Mouse (Mus musculus): ENCODE results near the gene Cul1.

The Cul1 gene

GRCm38 (mm10) chr6:47482027-47482426 lies 28.8 kb downstream of the Cul1 start:
- DNase-seq, result no peak

DNA sequence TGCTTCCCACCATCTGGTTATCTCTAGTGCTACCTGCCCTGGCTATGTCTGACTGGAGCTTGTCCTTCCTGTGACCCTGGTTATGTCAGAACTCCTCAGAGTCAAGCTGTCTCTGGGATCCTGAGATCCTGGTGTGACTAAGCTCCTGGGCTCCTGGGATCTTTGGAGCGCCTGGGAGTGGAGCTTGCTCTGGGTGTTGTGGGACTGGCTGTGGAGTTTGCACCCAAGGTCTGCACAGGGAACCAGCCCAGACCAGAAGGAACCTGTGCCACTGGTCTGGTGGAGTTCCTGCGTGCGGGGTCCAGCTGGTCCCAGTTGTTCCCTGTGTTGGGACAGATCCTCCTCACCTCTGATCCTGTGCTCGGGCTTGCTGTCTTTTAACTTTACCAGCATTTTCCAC lies 41.4 kb downstream of the Cul1 start:
- DNase-seq, result no peak

DNA sequence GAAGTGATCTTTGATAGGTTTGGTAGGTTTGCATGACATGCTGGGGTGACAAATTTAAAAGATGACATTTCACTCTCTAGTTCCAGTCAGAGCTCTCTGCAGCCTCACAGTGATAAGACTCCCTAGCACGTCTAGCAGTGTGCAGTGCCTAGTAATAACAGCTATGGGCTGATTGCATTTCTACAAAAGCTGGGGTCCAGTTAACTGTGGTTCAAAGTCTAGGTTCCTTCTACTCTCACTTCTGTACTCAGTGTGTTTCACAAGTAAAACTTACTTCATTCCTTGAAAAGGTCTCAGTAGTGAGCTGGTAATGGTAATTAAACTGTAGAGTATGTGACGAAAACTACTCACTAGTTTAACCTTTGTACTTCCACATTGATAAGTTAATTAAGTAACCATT lies 66.8 kb downstream of the Cul1 start:
- no peak for DNase-seq

GRCm38 (mm10) chr6:47522431-47522830 lies 69.2 kb downstream of the Cul1 start:
- DNase-seq, result no peak

DNA sequence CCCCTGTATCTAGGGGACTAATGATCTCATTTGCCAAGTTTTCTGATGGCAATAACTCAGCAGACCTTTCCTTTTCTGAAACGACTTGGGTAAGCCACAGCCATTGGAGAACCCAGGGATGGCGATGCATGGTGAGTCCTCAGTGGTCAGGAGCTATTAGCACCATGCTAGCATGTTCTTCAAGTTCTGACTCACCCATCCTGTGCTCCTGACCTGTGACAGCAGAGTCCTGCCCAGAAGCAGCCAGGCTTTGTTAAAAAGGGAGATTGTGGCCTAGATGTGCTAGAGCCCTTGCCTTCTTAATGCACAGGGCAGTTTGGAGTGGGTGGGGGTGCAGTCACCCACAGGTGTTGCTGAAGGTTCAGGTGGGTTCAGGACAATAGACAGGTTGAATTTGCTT lies 71.8 kb downstream of the Cul1 start:
- DNase-seq, result no peak

GRCm38 (mm10) chr6:47526446-47526845 lies 73.2 kb downstream of the Cul1 start:
- DNase-seq, result no peak

- DNase-seq, result no peak
Measured at GRCm38 (mm10) chr6:47527129-47527528, 73.9 kb downstream of the Cul1 start.

GRCm38 (mm10) chr6:47527655-47528054 lies 74.5 kb downstream of the Cul1 start:
- DNase-seq, result no peak

DNA sequence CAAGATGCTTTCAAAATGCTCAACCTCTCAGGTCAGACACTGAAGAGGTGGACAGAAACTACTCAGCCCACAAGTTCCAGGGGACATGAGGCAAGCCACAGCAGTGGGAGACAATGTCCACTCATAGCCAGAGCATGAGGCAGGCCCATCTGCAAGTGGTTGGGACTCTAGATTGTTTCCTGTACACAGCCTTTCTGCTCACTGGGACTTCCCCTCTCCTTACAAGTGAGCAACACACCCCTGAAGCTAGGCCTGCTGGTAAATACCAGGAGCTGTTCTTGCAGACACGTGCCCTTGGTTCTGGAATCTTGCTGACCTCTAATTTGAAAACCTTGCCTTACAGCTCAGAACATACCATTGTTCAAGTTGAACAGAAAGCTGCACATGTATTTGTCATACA lies 79.3 kb downstream of the Cul1 start:
- no peak for DNase-seq

- no peak for DNase-seq
Measured at GRCm38 (mm10) chr6:47535333-47535732, 82.1 kb downstream of the Cul1 start.

DNA sequence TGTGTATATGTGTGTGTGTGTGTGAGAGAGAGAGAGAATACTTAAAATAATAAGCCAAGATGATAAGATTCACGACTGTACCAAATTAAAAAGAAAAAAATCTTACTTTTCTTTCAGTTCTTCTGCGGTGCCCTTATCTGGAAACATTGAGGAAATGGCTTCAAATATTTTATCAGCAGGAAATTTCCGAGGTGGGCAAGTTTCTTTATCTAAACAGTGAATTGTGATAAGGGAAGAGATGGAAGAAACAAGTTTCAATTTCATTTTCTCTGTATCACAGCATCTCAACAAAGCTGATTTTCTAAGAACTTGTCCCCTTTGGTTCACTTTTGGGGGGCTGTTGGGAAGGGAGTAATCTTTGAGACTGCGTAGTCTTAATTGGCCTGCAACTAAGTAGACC lies 99.1 kb downstream of the Cul1 start:
- DNase-seq, result no peak

GRCm38 (mm10) chr6:47559287-47559686 lies 106.1 kb downstream of the Cul1 start:
- DNase-seq, result no peak

GRCm38 (mm10) chr6:47560407-47560806 lies 107.2 kb downstream of the Cul1 start:
- no peak for DNase-seq

GRCm38 (mm10) chr6:47560846-47561245 lies 107.6 kb downstream of the Cul1 start:
- no peak for DNase-seq

DNA sequence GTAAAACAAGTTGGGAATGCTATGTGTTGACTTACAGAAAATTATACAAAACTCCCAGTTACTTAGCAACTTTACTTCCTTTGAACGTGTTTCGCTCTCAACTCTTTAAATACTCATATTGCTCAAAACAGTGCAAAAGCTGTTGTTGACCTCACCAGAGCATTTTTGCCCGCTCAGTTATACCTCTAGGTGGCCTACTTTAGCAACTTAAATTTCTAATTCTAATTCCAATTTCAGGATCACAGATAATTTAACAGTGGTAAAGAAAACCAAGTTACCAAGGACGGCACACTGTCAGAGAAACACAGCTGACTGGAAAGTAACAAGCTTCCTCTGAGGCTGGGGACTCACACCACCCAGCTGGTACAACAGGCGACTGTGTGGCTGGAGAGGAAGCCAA lies 108.2 kb downstream of the Cul1 start:
- no peak for DNase-seq

DNA sequence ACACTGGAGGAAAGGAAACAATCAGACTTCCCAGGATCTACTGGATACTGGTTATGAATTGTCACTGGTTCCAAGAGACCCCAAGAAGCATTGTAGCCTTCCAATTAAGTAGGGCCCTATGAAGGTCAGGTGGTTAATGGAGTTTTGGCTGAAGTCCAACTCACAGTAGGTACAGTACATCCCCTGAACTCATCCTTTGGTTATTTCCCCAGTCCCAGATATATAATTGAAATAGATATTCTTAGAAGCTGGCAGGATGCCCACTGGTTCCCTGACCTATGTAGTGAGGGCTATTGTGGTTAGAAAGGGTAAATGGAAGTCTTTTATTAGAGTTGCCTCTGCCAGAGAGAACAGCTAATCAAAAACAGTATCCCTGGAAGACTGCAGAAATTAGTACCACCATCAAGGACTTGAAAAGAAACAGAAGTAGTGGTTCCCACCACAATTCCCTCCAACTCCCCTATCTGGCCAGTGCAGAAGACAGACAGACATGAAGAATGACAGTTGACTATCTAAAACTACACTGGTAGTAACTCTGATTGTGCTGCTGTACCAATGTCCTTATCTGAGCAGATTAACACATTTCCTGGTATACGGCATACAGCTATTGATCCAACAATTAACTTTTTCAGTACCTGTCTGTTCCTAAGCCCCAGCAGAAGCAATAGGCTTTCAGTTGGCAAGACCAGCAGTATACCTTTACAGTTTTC lies 112.3 kb downstream of the Cul1 start:
- DNase-seq, result no peak

DNA sequence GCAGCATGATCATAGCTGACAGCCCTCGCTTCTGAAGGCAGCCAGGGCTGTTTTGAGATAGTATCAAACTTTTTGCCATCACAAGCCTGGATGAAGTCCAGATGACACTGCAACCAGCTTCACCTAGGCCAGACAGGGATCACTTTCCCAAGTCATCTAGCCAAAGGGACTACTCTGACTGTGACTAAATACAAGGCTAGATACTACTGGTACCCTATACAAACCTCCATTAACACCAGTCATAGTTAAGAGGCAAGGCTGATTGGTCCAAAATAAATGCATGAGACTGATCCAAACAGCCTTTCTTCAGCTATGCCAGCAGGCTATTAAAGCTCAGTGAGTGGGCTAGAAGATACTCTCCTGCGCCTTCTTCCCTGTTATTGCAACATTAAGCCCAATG lies 119.7 kb downstream of the Cul1 start:
- no peak for DNase-seq
